Mouse (Mus musculus) liver, embryonic 14.5 days (tissue): ENCODE results near the gene Klf6. TPM values are rescaled to one million over a fixed set of nuclear protein-coding genes. Genes with fewer than 3 reads are reported as not detected.

Source experiments
- ATAC-seq: fragments of 200-750 bp; cut with Nextera tagmentation; 2 replicates; pipeline ENCODE4 v1.8.0; 2017; ENCODE audit warnings: moderate number of reproducible peaks, mild to moderate bottlenecking, moderate library complexity; ENCODE audit not compliant: insufficient read depth
- DNase-seq, 3 experiments: peaks; one replicate each; pipeline ENCODE4 v3.0.0-alpha.2; 2012 to 2013; ENCODE audit warnings: low read depth in 3 of 3, low spot score in 3 of 3
- H3K27ac ChIP-seq: fragments of 300-500 bp; sonication (generic); 2 replicates; pipeline ENCODE4 v1.5.1; 2014; ENCODE audit warnings: moderate library complexity, mild to moderate bottlenecking, control low read depth, inconsistent platforms
- H3K27me3 ChIP-seq: fragments of 300-500 bp; sonication (generic); 2 replicates; pipeline ENCODE4 v1.6.1; 2014; ENCODE audit warnings: mild to moderate bottlenecking, low read length, moderate library complexity; ENCODE audit not compliant: control insufficient read depth, insufficient read depth
- H3K36me3 ChIP-seq: fragments of 300-500 bp; sonication (generic); replicated peaks from 2 replicates; pipeline ENCODE4 v1.6.1; 2014; ENCODE audit warnings: low read depth; ENCODE audit not compliant: control insufficient read depth, insufficient read depth
- H3K4me1 ChIP-seq, 2 experiments: fragments of 200-500 bp in 1 of 2; fragments of 300-500 bp in 1 of 2; sonication (generic) in 1 of 2; replicated peaks; 2 replicates each; pipeline ENCODE4 v1.6.1; 2012 to 2014; ENCODE audit warnings: antibody characterized with exemption in 1 of 2, inconsistent platforms in 1 of 2, low read length in 1 of 2; ENCODE audit not compliant: control insufficient read depth in 2 of 2, insufficient read depth in 2 of 2
- H3K4me2 ChIP-seq: fragments of 300-500 bp; sonication (generic); 2 replicates; pipeline ENCODE4 v1.6.1; 2014; ENCODE audit warnings: low read depth, mild to moderate bottlenecking, control low read depth, moderate library complexity
- H3K4me3 ChIP-seq, 2 experiments: fragments of 200-500 bp in 1 of 2; fragments of 300-500 bp in 1 of 2; sonication (generic) in 1 of 2; 2 replicates each; pipeline ENCODE4 v1.5.1; 2012 to 2014; ENCODE audit warnings: low read depth in 2 of 2, low read length in 2 of 2, mild to moderate bottlenecking in 2 of 2, control low read depth in 1 of 2, inconsistent platforms in 1 of 2, moderate library complexity in 1 of 2; ENCODE audit not compliant: insufficient read depth in 1 of 2
- H3K9ac ChIP-seq: fragments of 300-500 bp; sonication (generic); replicated peaks from 2 replicates; pipeline ENCODE4 v1.6.1; 2014; ENCODE audit warnings: mild to moderate bottlenecking, control low read depth, moderate library complexity
- H3K9me3 ChIP-seq: fragments of 300-500 bp; sonication (generic); 2 replicates; pipeline ENCODE4 v1.6.1; 2016; ENCODE audit warnings: low read length, mixed read lengths; ENCODE audit not compliant: control insufficient read depth
- CTCF ChIP-seq: IDR thresholded peaks from 2 replicates; pipeline ENCODE4 v1.5.1; 2016; ENCODE audit warnings: antibody characterized with exemption, low read depth, control low read depth
- EP300 ChIP-seq: IDR thresholded peaks from 2 replicates; pipeline ENCODE4 v1.6.1; 2016; ENCODE audit warnings: antibody characterized with exemption, low read depth
- WGBS: fragments of 180-500 bp; shearing (Covaris S2); extraction: QIAGEN DNeasy Blood & Tissue Kit; methylation state at CpG from one replicate; pipeline ENCODE4 v1.1.7; 2014; ENCODE audit not compliant: insufficient replicate concordance; 5-methylcytosine and 5-hydroxymethylcytosine counted together
- polyA plus RNA-seq, 2 experiments: library from polyadenylated mRNA; depleted of rRNA in 1 of 2; stranded (reverse) in 1 of 2; unstranded in 1 of 2; fragments of >200 nt; fragmentation: Nextera tagmentation in 1 of 2; extraction: Ambion mirVana in 1 of 2; gene quantifications; 2 replicates each; pipeline versions ENCODE4 v1.2.1 to v1.2.3; 2012 to 2014

Klf6 gene
- polyA plus RNA-seq, 2 experiments = 4.5 to 12.5 TPM

DNA sequence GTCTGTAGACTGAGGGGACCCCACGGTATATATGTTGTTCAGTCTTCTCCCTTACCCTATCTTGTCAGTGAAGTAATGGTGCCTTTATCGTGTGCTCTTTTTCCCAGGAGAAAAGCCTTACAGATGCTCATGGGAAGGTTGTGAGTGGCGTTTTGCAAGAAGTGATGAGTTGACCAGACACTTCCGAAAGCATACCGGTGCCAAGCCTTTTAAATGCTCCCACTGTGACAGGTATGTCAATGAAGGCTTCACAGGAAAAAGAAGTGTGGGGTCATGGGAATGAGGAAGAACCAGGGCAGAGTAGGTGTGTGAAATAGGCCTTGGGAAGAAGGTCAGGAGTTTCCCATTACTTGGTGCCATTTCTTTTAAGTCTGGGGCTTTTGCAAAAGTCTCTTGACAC lies 5.2 kb downstream of the Klf6 start:
- Histone ChIP-seq H3K27me3 (peaks cover 3% of the 10 kb centered on the region), H3K9ac (no peak overlapping the region), H3K4me1 (peaks cover 3 to 21% of the 10 kb centered on the region in 2 experiments), H3K4me2 (no peak overlapping the region), H3K27ac (no peak overlapping the region), H3K36me3 (peaks cover 20% of the 10 kb centered on the region), H3K4me3 (no peak overlapping the region), H3K9me3 (no peaks in the 10 kb centered on the region)
- ATAC-seq (no peak), DNase-seq (no peak)
- WGBS = 84% methylated on average over 5 of the region's 5 CpGs
- no peak for TF ChIP-seq EP300
- no peak for TF ChIP-seq CTCF

DNA sequence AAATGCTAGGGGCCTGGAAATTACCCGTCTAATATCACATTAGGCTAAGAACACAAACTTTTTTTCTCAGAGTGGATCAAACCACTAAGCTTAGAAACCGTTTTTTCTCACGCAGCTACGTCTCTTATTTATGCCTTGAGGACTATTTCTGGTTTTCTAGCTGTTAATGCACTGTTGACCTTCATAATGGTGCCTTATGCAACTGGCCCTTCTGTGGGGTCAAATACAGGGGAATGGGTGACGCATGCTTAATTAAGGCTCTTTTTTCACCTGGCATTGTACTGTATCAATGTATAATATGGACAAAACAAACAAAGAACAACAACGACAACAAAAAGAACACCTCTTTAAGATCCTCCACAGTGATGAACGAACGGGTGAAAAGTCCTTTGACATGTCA lies 7.1 kb downstream of the Klf6 start:
- peaks cover 3 to 17% of the 10 kb centered on the region in 2 experiments; a peak in 3 of 4 replicates for H3K4me1 ChIP-seq
- no peak overlapping the region for H3K4me2 ChIP-seq
- peaks cover 20% of the 10 kb centered on the region for H3K36me3 ChIP-seq
- H3K9ac ChIP-seq = no peak overlapping the region
- H3K9me3 ChIP-seq = no peaks in the 10 kb centered on the region
- no peak overlapping the region for H3K27ac ChIP-seq
- no peak for ATAC-seq
- TF ChIP-seq EP300 = no peak
- 79% methylated on average over 8 of the region's 8 CpGs for WGBS
- no peak overlapping the region for H3K4me3 ChIP-seq
- H3K27me3 ChIP-seq = no peaks in the 10 kb centered on the region
- DNase-seq = no peak

DNA sequence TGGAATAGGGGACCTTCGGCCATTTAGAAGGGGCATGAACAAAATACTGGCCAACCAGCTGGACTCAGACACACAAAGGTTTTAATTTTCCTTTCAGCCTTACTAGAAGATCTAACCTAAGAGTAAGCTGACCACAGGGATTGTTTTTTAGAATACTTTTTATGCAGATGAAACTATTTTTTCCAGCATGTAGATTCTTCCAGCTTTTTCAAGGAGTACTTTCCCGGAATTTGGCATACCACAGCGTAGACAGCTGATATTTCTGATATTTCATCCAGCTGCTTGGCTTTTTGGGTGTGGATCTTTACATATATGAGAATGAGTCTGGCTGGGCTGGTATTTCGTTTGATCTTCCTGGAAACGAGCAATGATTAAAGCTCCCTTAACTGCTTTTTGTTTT lies 8.2 kb downstream of the Klf6 start:
- Histone ChIP-seq H3K4me3 (no peak overlapping the region), H3K4me1 (peaks cover 0 to 9% of the 10 kb centered on the region in 2 experiments; a peak in 2 of 4 replicates), H3K9ac (no peak overlapping the region), H3K36me3 (peaks cover 20% of the 10 kb centered on the region), H3K27ac (no peak overlapping the region), H3K27me3 (no peaks in the 10 kb centered on the region), H3K4me2 (no peak overlapping the region), H3K9me3 (no peaks in the 10 kb centered on the region)
- no peak for DNase-seq
- no peak for TF ChIP-seq EP300
- no peak for TF ChIP-seq CTCF
- WGBS = 56% methylated on average over 5 of the region's 5 CpGs
- ATAC-seq = no peak

DNA sequence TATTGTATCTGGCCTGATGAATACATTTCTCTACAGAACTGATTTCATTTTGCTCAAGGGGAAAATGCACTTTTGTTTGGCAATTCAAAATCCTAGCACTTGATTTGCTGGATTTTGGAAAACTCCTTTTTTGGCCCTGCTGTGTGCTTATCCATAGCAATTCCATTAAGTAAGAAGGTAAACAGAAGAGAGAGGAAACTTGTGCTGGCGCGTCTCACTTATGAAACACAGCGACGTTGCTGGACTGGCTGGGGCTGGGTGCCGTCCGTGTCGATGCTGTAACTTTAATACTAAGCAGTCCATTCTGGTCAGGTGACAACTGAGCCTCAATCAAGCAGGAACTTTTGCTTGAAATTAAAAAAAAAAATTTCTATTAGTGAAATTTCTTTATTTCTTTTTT lies 8.6 kb downstream of the Klf6 start:
- ATAC-seq (no peak), DNase-seq (no peak)
- TF ChIP-seq EP300 = no peak
- TF ChIP-seq CTCF = no peak
- no peak overlapping the region for H3K27ac ChIP-seq
- no peak overlapping the region for H3K9ac ChIP-seq
- H3K9me3 ChIP-seq = no peaks in the 10 kb centered on the region
- peaks cover 19% of the 10 kb centered on the region for H3K36me3 ChIP-seq
- peaks cover 0 to 6% of the 10 kb centered on the region in 2 experiments; a peak in 1 of 4 replicates for H3K4me1 ChIP-seq
- H3K27me3 ChIP-seq = no peaks in the 10 kb centered on the region
- H3K4me2 ChIP-seq = no peak overlapping the region
- no peak overlapping the region for H3K4me3 ChIP-seq
- 34% methylated on average over 7 of the region's 7 CpGs for WGBS

DNA sequence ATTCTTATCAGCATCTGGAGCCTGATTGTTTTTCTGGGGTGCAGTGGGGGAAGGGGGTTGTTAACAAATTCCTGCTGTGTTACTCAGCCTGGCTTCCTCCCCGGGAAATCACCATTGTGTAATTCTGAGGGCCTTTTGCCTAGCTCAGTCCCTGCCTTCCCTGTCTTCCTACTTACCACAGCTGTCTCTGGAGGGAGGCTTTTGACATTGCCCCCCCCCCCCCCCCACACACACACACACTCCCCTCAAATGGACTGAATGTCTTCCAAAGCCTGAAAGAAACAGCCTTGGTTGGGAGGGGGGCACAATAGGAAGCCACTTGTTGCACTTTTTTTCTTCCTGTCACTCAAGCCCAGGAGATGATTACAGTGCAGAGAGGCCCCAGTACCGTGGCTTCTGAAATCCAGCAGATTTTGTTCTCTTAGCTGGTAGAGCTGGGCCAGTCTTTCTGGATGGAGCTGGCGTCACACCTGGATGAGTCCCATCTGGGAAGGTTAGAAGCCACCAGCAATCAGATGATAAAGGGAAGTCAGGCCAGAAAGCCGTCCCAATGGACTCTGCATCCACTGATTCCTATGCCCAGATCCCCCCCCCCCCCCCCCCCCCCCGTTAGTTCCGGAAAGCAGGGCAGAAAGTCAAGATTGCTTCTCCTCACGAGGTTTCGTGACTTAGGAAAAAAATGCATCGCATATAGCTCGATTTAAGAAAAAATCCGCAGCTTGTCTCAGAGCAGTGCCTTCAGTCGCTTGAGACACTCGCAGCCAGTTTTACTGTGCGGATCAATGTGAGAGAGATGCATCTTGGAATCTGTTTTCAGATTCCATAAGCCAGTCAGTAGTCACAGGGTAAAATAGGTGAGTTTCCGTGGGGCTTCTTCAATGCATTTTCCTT lies 9.3 kb downstream of the Klf6 start:
- Histone ChIP-seq H3K9me3 (no peaks in the 10 kb centered on the region), H3K9ac (no peak overlapping the region), H3K4me3 (no peak overlapping the region), H3K27ac (no peak overlapping the region), H3K4me1 (peaks cover 0 to 2% of the 10 kb centered on the region in 2 experiments; a peak in 1 of 4 replicates), H3K27me3 (no peaks in the 10 kb centered on the region), H3K36me3 (peaks cover 14% of the 10 kb centered on the region), H3K4me2 (no peak overlapping the region)
- no peak for DNase-seq
- WGBS = 18% methylated on average over 15 of the region's 15 CpGs
- no peak for TF ChIP-seq CTCF
- no peak for TF ChIP-seq EP300
- ATAC-seq = peak; percentile 31
